Mouse (Mus musculus) lung, postnatal 0 days (tissue): Measurements from ENCODE around the gene Slc7a8.

Experiments
- CTCF ChIP-seq: IDR thresholded peaks from 2 replicates; pipeline ENCODE4 v1.5.1; 2016; ENCODE audit warnings: antibody characterized with exemption, mild to moderate bottlenecking
- EP300 ChIP-seq: IDR thresholded peaks from 2 replicates; pipeline ENCODE4 v1.6.1; 2016; ENCODE audit warnings: antibody characterized with exemption, mild to moderate bottlenecking, control low read depth

DNA sequence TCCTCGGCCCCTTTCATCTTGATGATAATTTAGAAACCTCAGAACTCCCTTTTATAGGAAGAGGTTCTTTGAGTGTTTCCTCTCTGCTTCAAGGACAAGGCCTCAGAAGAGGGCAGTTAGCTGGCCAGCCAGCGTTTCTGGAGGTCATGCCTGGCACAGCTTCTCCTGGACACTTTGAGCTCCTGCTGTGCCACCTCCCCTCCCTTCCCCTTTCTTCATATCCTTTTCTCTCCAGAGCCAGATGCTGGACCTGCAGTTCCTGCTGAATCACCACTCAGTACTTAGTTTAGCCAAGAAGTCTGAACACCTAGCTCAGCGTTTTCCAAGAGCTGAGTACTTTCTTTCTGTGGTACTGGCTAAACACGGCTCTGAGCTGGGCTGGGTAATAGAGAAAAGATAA is 32.5 kb downstream of the Slc7a8 start:
- TF ChIP-seq EP300, result no peak
- TF ChIP-seq CTCF, result no peak
